Mouse (Mus musculus) retina, embryonic 14.5 days (tissue): Measurements from ENCODE around the gene St6gal1.

ENCODE experiments used
- DNase-seq: peaks from one replicate; pipeline ENCODE4 v3.0.0-alpha.2; 2015; ENCODE audit warnings: low spot score

Gene St6gal1

GRCm38 (mm10) chr16:23337317-23337716 lies 112.8 kb downstream of the St6gal1 start:
- DNase-seq, result no peak

- DNase-seq, result no peak
Measured at GRCm38 (mm10) chr16:23341254-23341653, 116.7 kb downstream of the St6gal1 start.

GRCm38 (mm10) chr16:23350802-23351201 lies 126.3 kb downstream of the St6gal1 start:
- peak; percentile 83 for DNase-seq

- DNase-seq, result no peak
Measured at GRCm38 (mm10) chr16:23361031-23361430, 136.5 kb downstream of the St6gal1 start.

- no peak for DNase-seq
Measured at GRCm38 (mm10) chr16:23361434-23361970, 137.0 kb downstream of the St6gal1 start.

- DNase-seq, result no peak
Measured at GRCm38 (mm10) chr16:23364328-23364990, 139.9 kb downstream of the St6gal1 start.

GRCm38 (mm10) chr16:23369124-23369523 lies 144.6 kb downstream of the St6gal1 start:
- DNase-seq, result no peak

GRCm38 (mm10) chr16:23370724-23371123 lies 146.2 kb downstream of the St6gal1 start:
- no peak for DNase-seq

GRCm38 (mm10) chr16:23372340-23372739 lies 147.8 kb downstream of the St6gal1 start:
- DNase-seq, result no peak

- DNase-seq, result no peak
Measured at GRCm38 (mm10) chr16:23374068-23374467, 149.5 kb downstream of the St6gal1 start.

GRCm38 (mm10) chr16:23374938-23375337 lies 150.4 kb downstream of the St6gal1 start:
- DNase-seq, result no peak

- no peak for DNase-seq
Measured at GRCm38 (mm10) chr16:23376189-23376588, 151.6 kb downstream of the St6gal1 start.

GRCm38 (mm10) chr16:23379536-23380230 lies 155.1 kb downstream of the St6gal1 start:
- no peak for DNase-seq

- DNase-seq, result no peak
Measured at GRCm38 (mm10) chr16:23384304-23384703, 159.8 kb downstream of the St6gal1 start.

GRCm38 (mm10) chr16:23397931-23398330 lies 173.4 kb downstream of the St6gal1 start:
- DNase-seq, result no peak

- no peak for DNase-seq
Measured at GRCm38 (mm10) chr16:23401463-23401862, 176.9 kb downstream of the St6gal1 start.

GRCm38 (mm10) chr16:23401959-23402358 lies 177.4 kb downstream of the St6gal1 start:
- no peak for DNase-seq

- peak; percentile 90 for DNase-seq
Measured at GRCm38 (mm10) chr16:23403008-23403755, 178.6 kb downstream of the St6gal1 start.
